Mouse (Mus musculus) heart, adult 9 months (tissue): ENCODE results near the gene Slc24a5.
"Not testable (repeated sequence)": the region's sequence is repeated elsewhere in the genome, so short reads cannot be mapped to it uniquely, and the experiment has no call there.

Experiments used
- DNase-seq, 2 experiments: peaks; one replicate each; pipeline ENCODE4 v3.0.0; 2022; ENCODE audit warnings: low spot score in 2 of 2

Slc24a5 gene

GRCm38 (mm10) chr2:125067894-125068293 is at the start of gene Slc24a5:
Slc24a5 (plus strand) TSS chr2:125068124.
- peak; percentile 15 to 42 for DNase-seq

- DNase-seq: peak; percentile 79 to 83
Observed at GRCm38 (mm10) chr2:125024386-125024785, 43.5 kb upstream of the Slc24a5 start.

GRCm38 (mm10) chr2:125026358-125027000 is 41.4 kb upstream of the Slc24a5 start:
- peak in 1 of 2 experiments; percentile 23 for DNase-seq

- DNase-seq: no peak
Observed at GRCm38 (mm10) chr2:125030591-125030990, 37.3 kb upstream of the Slc24a5 start.

- DNase-seq: no peak
Observed at GRCm38 (mm10) chr2:125031111-125031510, 36.8 kb upstream of the Slc24a5 start.

GRCm38 (mm10) chr2:125031562-125032257 is 36.2 kb upstream of the Slc24a5 start:
- no peak for DNase-seq

GRCm38 (mm10) chr2:125032258-125032973 is 35.5 kb upstream of the Slc24a5 start:
- DNase-seq: no peak

GRCm38 (mm10) chr2:125033042-125033743 is 34.7 kb upstream of the Slc24a5 start:
- no peak for DNase-seq

- no peak for DNase-seq
Observed at GRCm38 (mm10) chr2:125055316-125055903, 12.5 kb upstream of the Slc24a5 start.

- no peak for DNase-seq
Observed at GRCm38 (mm10) chr2:125057250-125057815, 10.6 kb upstream of the Slc24a5 start.

GRCm38 (mm10) chr2:125061451-125061850 is 6.5 kb upstream of the Slc24a5 start:
- DNase-seq: no peak

- no peak for DNase-seq
Observed at GRCm38 (mm10) chr2:125062944-125063343, 5.0 kb upstream of the Slc24a5 start.

- no peak for DNase-seq
Observed at GRCm38 (mm10) chr2:125067373-125067772, 551 bp upstream of the Slc24a5 start.

- DNase-seq: no peak
Observed at GRCm38 (mm10) chr2:125068696-125069095, 772 bp downstream of the Slc24a5 start.

- peak; percentile 40 to 65 for DNase-seq
Observed at GRCm38 (mm10) chr2:125073056-125073780, 5.3 kb downstream of the Slc24a5 start.

GRCm38 (mm10) chr2:125083879-125084278 is 16.0 kb downstream of the Slc24a5 start:
- DNase-seq: no peak

- DNase-seq: no peak
Observed at GRCm38 (mm10) chr2:125088757-125089156, 20.8 kb downstream of the Slc24a5 start.

GRCm38 (mm10) chr2:125092123-125092522 is 24.2 kb downstream of the Slc24a5 start:
- not testable (repeated sequence) for DNase-seq

- DNase-seq: not testable (repeated sequence)
Observed at GRCm38 (mm10) chr2:125104491-125104890, 36.6 kb downstream of the Slc24a5 start.

- not testable (repeated sequence) for DNase-seq
Observed at GRCm38 (mm10) chr2:125106536-125106935, 38.6 kb downstream of the Slc24a5 start.
